Mouse (Mus musculus): ENCODE results near the gene Esrrg.

DNA sequence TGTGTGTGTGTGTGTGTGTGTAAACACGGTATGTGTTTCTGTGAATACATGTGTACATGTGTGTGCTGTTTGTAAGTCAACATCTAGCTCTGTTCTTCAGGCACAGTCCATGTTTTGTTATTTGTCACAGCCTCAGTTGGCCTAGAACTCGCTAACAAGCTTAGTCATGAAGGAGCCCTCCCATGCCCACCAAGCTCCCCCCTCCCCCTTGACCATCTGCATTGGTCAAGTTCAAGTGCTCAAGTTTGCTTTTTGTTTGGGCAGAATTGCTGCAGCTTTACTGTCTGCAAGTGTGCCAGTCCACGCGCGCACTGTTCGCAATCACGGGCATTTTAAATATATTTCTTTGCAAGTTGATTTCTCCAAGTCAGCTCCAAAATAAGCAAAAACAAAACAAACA, 298.8 kb downstream of the Esrrg start:
- TF ChIP-seq CTCF (conservative IDR thresholded peaks at IDR 0.05 in 1 of 2, IDR thresholded peaks at IDR 0.05 in 1 of 2; ENCODE audit: low read depth in 2 of 2, low read length in 2 of 2) (no peak), ZKSCAN1 (IDR thresholded peaks at IDR 0.05; ENCODE audit: borderline replicate concordance, low read depth, low read length) (no peak)
